Mouse (Mus musculus): ENCODE measurements at regions not wholly inside any gene's neighbourhood (a gene's known extent, or its start where the extent isn't known, plus 50 kb on each side); places are given as distances from the start of the nearest gene placed in this dataset.

- Histone ChIP-seq H3K9ac (ENCODE audit: low read depth, low read length) (no peak overlapping the region), H3K4me2 (no peak overlapping the region), H3K4me1 (ENCODE audit: control insufficient read depth, insufficient read depth, low read length) (no peaks in the 10 kb centered on the region), H3K27ac (ENCODE audit: low read depth, low read length) (no peak overlapping the region), H3K36me3 (ENCODE audit: control insufficient read depth, insufficient read depth, low read length) (no peaks in the 10 kb centered on the region), H3K9me3 (replicated peaks; ENCODE audit: control insufficient read depth, low read length) (no peaks in the 10 kb centered on the region), H3K27me3 (ENCODE audit: control insufficient read depth, insufficient read depth, low read length) (no peaks in the 10 kb centered on the region), H3K4me3 (ENCODE audit: low read depth, low read length) (no peak overlapping the region)
- 77% methylated on average over 3 of the region's 3 CpGs for WGBS (ENCODE audit: insufficient replicate concordance)
- no peak for ATAC-seq (replicated peaks; ENCODE audit: insufficient number of reproducible peaks, low FRiP score, low TSS enrichment)
Measured at GRCm38 (mm10) chr2:133481785-133482184, 70.2 kb upstream of the Bmp2 start.

- H3K9ac ChIP-seq (ENCODE audit: low read depth, low read length), result no peak overlapping the region
- no peaks in the 10 kb centered on the region for H3K36me3 ChIP-seq (ENCODE audit: control insufficient read depth, insufficient read depth, low read length)
- no peak overlapping the region for H3K4me2 ChIP-seq
- no peaks in the 10 kb centered on the region for H3K9me3 ChIP-seq (replicated peaks; ENCODE audit: control insufficient read depth, low read length)
- H3K4me1 ChIP-seq (ENCODE audit: control insufficient read depth, insufficient read depth, low read length), result peaks cover 8% of the 10 kb centered on the region; the same call in 1 of the 2 replicates
- WGBS (ENCODE audit: insufficient replicate concordance), result 44% methylated on average over 3 of the region's 3 CpGs
- ATAC-seq (replicated peaks; ENCODE audit: insufficient number of reproducible peaks, low FRiP score, low TSS enrichment), result no peak
- peak overlapping the region; percentile 31; the same call in 1 of the 2 replicates for H3K27ac ChIP-seq (ENCODE audit: low read depth, low read length)
- H3K4me3 ChIP-seq (ENCODE audit: low read depth, low read length), result no peak overlapping the region
- no peaks in the 10 kb centered on the region for H3K27me3 ChIP-seq (ENCODE audit: control insufficient read depth, insufficient read depth, low read length)
Measured at GRCm38 (mm10) chr2:133495443-133495842, 56.5 kb upstream of the Bmp2 start.

GRCm38 (mm10) chr2:133496389-133496788 lies 55.6 kb upstream of the Bmp2 start:
- Histone ChIP-seq H3K9me3 (replicated peaks; ENCODE audit: control insufficient read depth, low read length) (no peaks in the 10 kb centered on the region), H3K27ac (ENCODE audit: low read depth, low read length) (no peak overlapping the region), H3K4me2 (no peak overlapping the region), H3K27me3 (ENCODE audit: control insufficient read depth, insufficient read depth, low read length) (no peaks in the 10 kb centered on the region), H3K4me3 (ENCODE audit: low read depth, low read length) (no peak overlapping the region), H3K9ac (ENCODE audit: low read depth, low read length) (no peak overlapping the region), H3K4me1 (ENCODE audit: control insufficient read depth, insufficient read depth, low read length) (peaks cover 8% of the 10 kb centered on the region; the same call in 1 of the 2 replicates), H3K36me3 (ENCODE audit: control insufficient read depth, insufficient read depth, low read length) (no peaks in the 10 kb centered on the region)
- ATAC-seq (replicated peaks; ENCODE audit: insufficient number of reproducible peaks, low FRiP score, low TSS enrichment), result no peak

- peaks cover 8% of the 10 kb centered on the region; the same call in 1 of the 2 replicates for H3K4me1 ChIP-seq (ENCODE audit: control insufficient read depth, insufficient read depth, low read length)
- no peaks in the 10 kb centered on the region for H3K27me3 ChIP-seq (ENCODE audit: control insufficient read depth, insufficient read depth, low read length)
- WGBS (ENCODE audit: insufficient replicate concordance), result 76% methylated on average over 4 of the region's 4 CpGs
- no peak overlapping the region for H3K4me3 ChIP-seq (ENCODE audit: low read depth, low read length)
- no peaks in the 10 kb centered on the region for H3K9me3 ChIP-seq (replicated peaks; ENCODE audit: control insufficient read depth, low read length)
- H3K4me2 ChIP-seq, result no peak overlapping the region
- no peak for ATAC-seq (replicated peaks; ENCODE audit: insufficient number of reproducible peaks, low FRiP score, low TSS enrichment)
- no peaks in the 10 kb centered on the region for H3K36me3 ChIP-seq (ENCODE audit: control insufficient read depth, insufficient read depth, low read length)
- H3K9ac ChIP-seq (ENCODE audit: low read depth, low read length), result no peak overlapping the region
- H3K27ac ChIP-seq (ENCODE audit: low read depth, low read length), result no peak overlapping the region
Measured at GRCm38 (mm10) chr2:133497071-133497470, 54.9 kb upstream of the Bmp2 start.

- Histone ChIP-seq H3K27me3 (ENCODE audit: control insufficient read depth, insufficient read depth, low read length) (no peaks in the 10 kb centered on the region), H3K4me1 (ENCODE audit: control insufficient read depth, insufficient read depth, low read length) (peaks cover 8% of the 10 kb centered on the region; the same call in 1 of the 2 replicates), H3K27ac (ENCODE audit: low read depth, low read length) (no peak overlapping the region), H3K4me3 (ENCODE audit: low read depth, low read length) (no peak overlapping the region), H3K9ac (ENCODE audit: low read depth, low read length) (no peak overlapping the region), H3K36me3 (ENCODE audit: control insufficient read depth, insufficient read depth, low read length) (no peaks in the 10 kb centered on the region), H3K4me2 (no peak overlapping the region), H3K9me3 (replicated peaks; ENCODE audit: control insufficient read depth, low read length) (no peaks in the 10 kb centered on the region)
- ATAC-seq (replicated peaks; ENCODE audit: insufficient number of reproducible peaks, low FRiP score, low TSS enrichment), result no peak
- 62% methylated on average over 8 of the region's 8 CpGs for WGBS (ENCODE audit: insufficient replicate concordance)
Measured at GRCm38 (mm10) chr2:133497541-133498185, 54.3 kb upstream of the Bmp2 start.

GRCm38 (mm10) chr2:133498186-133498571 lies 53.8 kb upstream of the Bmp2 start:
- no peak overlapping the region for H3K9ac ChIP-seq (ENCODE audit: low read depth, low read length)
- peak overlapping the region; percentile 47; the same call in 1 of the 2 replicates for H3K27ac ChIP-seq (ENCODE audit: low read depth, low read length)
- WGBS (ENCODE audit: insufficient replicate concordance), result 84% methylated on average over 2 of the region's 2 CpGs

GRCm38 (mm10) chr2:133498717-133499143 lies 53.2 kb upstream of the Bmp2 start:
- no peaks in the 10 kb centered on the region for H3K27me3 ChIP-seq (ENCODE audit: control insufficient read depth, insufficient read depth, low read length)
- H3K36me3 ChIP-seq (ENCODE audit: control insufficient read depth, insufficient read depth, low read length), result no peaks in the 10 kb centered on the region
- no peak overlapping the region for H3K4me3 ChIP-seq (ENCODE audit: low read depth, low read length)
- H3K4me1 ChIP-seq (ENCODE audit: control insufficient read depth, insufficient read depth, low read length), result peaks cover 8% of the 10 kb centered on the region; the same call in 1 of the 2 replicates
- no peak overlapping the region for H3K9ac ChIP-seq (ENCODE audit: low read depth, low read length)
- peak overlapping the region; percentile 24 for H3K4me2 ChIP-seq
- H3K27ac ChIP-seq (ENCODE audit: low read depth, low read length), result peak overlapping the region; percentile 47; the same call in 1 of the 2 replicates
- WGBS (ENCODE audit: insufficient replicate concordance), result 16% methylated on average over 3 of the region's 3 CpGs
- H3K9me3 ChIP-seq (replicated peaks; ENCODE audit: control insufficient read depth, low read length), result no peaks in the 10 kb centered on the region
- ATAC-seq (replicated peaks; ENCODE audit: insufficient number of reproducible peaks, low FRiP score, low TSS enrichment), result no peak

More at GRCm38 (mm10) chr2:133498186-133498571, 53.8 kb upstream of the Bmp2 start:
- peaks cover 8% of the 10 kb centered on the region; the same call in 1 of the 2 replicates for H3K4me1 ChIP-seq (ENCODE audit: control insufficient read depth, insufficient read depth, low read length)
- ATAC-seq (replicated peaks; ENCODE audit: insufficient number of reproducible peaks, low FRiP score, low TSS enrichment), result no peak
- no peaks in the 10 kb centered on the region for H3K36me3 ChIP-seq (ENCODE audit: control insufficient read depth, insufficient read depth, low read length)
- no peaks in the 10 kb centered on the region for H3K9me3 ChIP-seq (replicated peaks; ENCODE audit: control insufficient read depth, low read length)
- no peaks in the 10 kb centered on the region for H3K27me3 ChIP-seq (ENCODE audit: control insufficient read depth, insufficient read depth, low read length)
- H3K4me2 ChIP-seq, result no peak overlapping the region
- H3K4me3 ChIP-seq (ENCODE audit: low read depth, low read length), result no peak overlapping the region

GRCm38 (mm10) chr2:133499904-133500303 lies 52.1 kb upstream of the Bmp2 start:
- WGBS (ENCODE audit: insufficient replicate concordance), result 54% methylated on average over 3 of the region's 3 CpGs
- Histone ChIP-seq H3K27ac (ENCODE audit: low read depth, low read length) (no peak overlapping the region), H3K9me3 (replicated peaks; ENCODE audit: control insufficient read depth, low read length) (no peaks in the 10 kb centered on the region), H3K4me3 (ENCODE audit: low read depth, low read length) (no peak overlapping the region), H3K4me2 (no peak overlapping the region), H3K27me3 (ENCODE audit: control insufficient read depth, insufficient read depth, low read length) (no peaks in the 10 kb centered on the region), H3K36me3 (ENCODE audit: control insufficient read depth, insufficient read depth, low read length) (no peaks in the 10 kb centered on the region), H3K9ac (ENCODE audit: low read depth, low read length) (no peak overlapping the region), H3K4me1 (ENCODE audit: control insufficient read depth, insufficient read depth, low read length) (peaks cover 8% of the 10 kb centered on the region; the same call in 1 of the 2 replicates)
- no peak for ATAC-seq (replicated peaks; ENCODE audit: insufficient number of reproducible peaks, low FRiP score, low TSS enrichment)

Data from heart, embryonic 11.5 days (tissue).